Mouse (Mus musculus) induced T-regulatory cell, adult 2 months (primary cell): ENCODE measurements around the gene Gpr19.

Experiments
- DNase-seq: peaks from one replicate; pipeline ENCODE4 v3.0.0-alpha.2; 2012; ENCODE audit warnings: low read depth

The Gpr19 gene

GRCm38 (mm10) chr6:134849461-134849860, 48.9 kb downstream of the Gpr19 start:
- no peak for DNase-seq

GRCm38 (mm10) chr6:134848197-134848890, 50.0 kb downstream of the Gpr19 start:
- peak; percentile 52 for DNase-seq

GRCm38 (mm10) chr6:134847550-134847949, 50.8 kb downstream of the Gpr19 start:
- DNase-seq = no peak

- DNase-seq = no peak
Observed at GRCm38 (mm10) chr6:134846308-134846707, 52.1 kb downstream of the Gpr19 start.

GRCm38 (mm10) chr6:134845726-134846125, 52.7 kb downstream of the Gpr19 start:
- no peak for DNase-seq

GRCm38 (mm10) chr6:134840346-134840745, 58.0 kb downstream of the Gpr19 start:
- no peak for DNase-seq

- DNase-seq = peak; percentile 25
Observed at GRCm38 (mm10) chr6:134838111-134838510, 60.3 kb downstream of the Gpr19 start.

- DNase-seq = no peak
Observed at GRCm38 (mm10) chr6:134834585-134835251, 63.7 kb downstream of the Gpr19 start.

- DNase-seq = peak; percentile 49
Observed at GRCm38 (mm10) chr6:134830776-134831175, 67.6 kb downstream of the Gpr19 start.

GRCm38 (mm10) chr6:134829786-134830700, 68.3 kb downstream of the Gpr19 start, which contains the start of gene Crebl2:
TSS of gene Crebl2 (plus strand) at chr6:134830154.
- DNase-seq = peak; percentile 98

GRCm38 (mm10) chr6:134822844-134823243, 75.5 kb downstream of the Gpr19 start:
- DNase-seq = peak; percentile 66

- DNase-seq = no peak
Observed at GRCm38 (mm10) chr6:134820411-134820810, 78.0 kb downstream of the Gpr19 start.

- DNase-seq = no peak
Observed at GRCm38 (mm10) chr6:134819741-134820140, 78.6 kb downstream of the Gpr19 start.
